9 mouse cellular contexts compared by ENCODE assay signal in the genomic region with DNA sequence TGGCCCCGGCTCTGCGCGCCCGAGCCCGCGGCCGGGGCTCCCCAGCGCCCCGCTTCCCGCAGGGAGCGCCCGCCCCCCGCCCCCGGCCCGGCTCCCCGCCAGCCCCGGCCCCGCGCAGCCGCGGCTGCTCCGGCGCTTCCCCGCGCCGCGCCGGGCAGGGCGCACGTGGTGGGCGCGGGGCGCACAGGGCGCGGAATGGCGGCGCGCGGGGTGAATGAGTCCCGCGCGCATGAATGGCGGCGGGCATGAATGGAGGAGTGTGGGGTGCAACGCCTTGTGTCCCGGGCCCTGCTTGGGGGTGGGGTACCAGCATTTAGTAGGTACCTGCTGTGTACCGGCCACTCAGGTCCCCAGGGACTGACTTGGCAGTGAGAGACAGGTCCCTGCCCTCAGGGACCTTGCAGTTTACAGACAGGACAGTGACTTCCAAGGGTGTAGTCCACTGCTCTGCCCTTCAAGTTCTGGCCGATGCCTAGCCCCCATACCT. TPM values are rescaled to one million over a fixed set of nuclear protein-coding genes. Genes with fewer than 3 reads are reported as not detected.
DNase-seq lines count a peak whose midpoint lies in the region; ATAC-seq and TF ChIP-seq lines count a peak whose summit lies in the region.
"Had no signal": no experiment of that assay in that cellular context is flagged by ENCODE, and none has a peak within 500 bp of the region (broad histone marks: within the 10 kb centered on the region; RNA-seq: fewer than 3 reads in every experiment).

Gene Begain (minus strand): TSS at position 51 of the 487 bp plus-strand sequence.

- no peaks in the 10 kb centered on the region for H3K36me3 ChIP-seq in hindbrain, postnatal 0 days (ENCODE audit: insufficient read depth, low read length)

- no peak for DNase-seq in frontal cortex, adult 2 months (ENCODE audit: extremely low spot score in 1 of 2, low spot score in 1 of 2)
- no peak for DNase-seq in frontal cortex, postnatal 14 days (ENCODE audit: low spot score in 2 of 2)
- DNase-seq in spleen, adult 18-20 months = peak; percentile 31 to 35
- DNase-seq in spleen, postnatal 14 days (ENCODE audit: low spot score in 2 of 2) = no peak
- peak; percentile 56 for DNase-seq in hindbrain, postnatal 0 days (ENCODE audit: low spot score)
- peak; percentile 18 for DNase-seq in mesoderm, embryonic 11.5 days (ENCODE audit: low read depth, low spot score)
- DNase-seq in natural killer cell, adult 2 months (ENCODE audit: low spot score in 2 of 2) = no peak
- no peak for DNase-seq in gastrocnemius, postnatal 25 days

- peak within 1 kb of the TSS; percentile 92 for H3K4me2 ChIP-seq in hindbrain, postnatal 0 days (ENCODE audit: low read depth, low read length)

- ATAC-seq in hindbrain, postnatal 0 days = peak; percentile 76

- H3K9me3 ChIP-seq in hindbrain, postnatal 0 days (ENCODE audit: low read length) = no peaks in the 10 kb centered on the region

- peak within 1 kb of the TSS; percentile 74 for H3K27ac ChIP-seq in hindbrain, postnatal 0 days
- H3K27ac ChIP-seq: macrophage had no signal

- H3K4me1 ChIP-seq in hindbrain, postnatal 0 days (ENCODE audit: insufficient read depth, low read length) = peaks cover 7% of the 10 kb centered on the region

- TF ChIP-seq CTCF in hindbrain, postnatal 0 days (IDR thresholded peaks at IDR 0.05; ENCODE audit: low read depth) = no peak

- peak within 1 kb of the TSS; percentile 67 for H3K9ac ChIP-seq in hindbrain, postnatal 0 days (replicated peaks; ENCODE audit: low read length)

- H3K27me3 ChIP-seq in hindbrain, postnatal 0 days (ENCODE audit: insufficient read depth, low read length) = no peaks in the 10 kb centered on the region

- 2% methylated on average over 28 of the region's 48 CpGs for WGBS in hindbrain, postnatal 0 days

- H3K4me3 ChIP-seq in hindbrain, postnatal 0 days (ENCODE audit: low read length) = peak within 1 kb of the TSS; percentile 62

RNA-seq across cellular contexts. Expression of gene Begain, which starts in this region (rescaled TPM):
- polyA plus RNA-seq in frontal cortex, adult 2 months (2012; rRNA removed) = 153 and 154 TPM in 2 replicates
- total RNA-seq in hindbrain, postnatal 0 days (2014; rRNA removed) = 60.4 and 76.9 TPM in 2 replicates
- polyA plus RNA-seq in hindbrain, postnatal 0 days (2015; fragmentation: Nextera tagmentation; extraction: Ambion mirVana) = 20.2 and 22.4 TPM in 2 replicates
- total RNA-seq in gastrocnemius, postnatal 25 days (2021) = under 1 TPM; 0.43 to 0.69 TPM
- polyA plus RNA-seq: macrophage had no signal

Comparison
In these comparisons a context has a peak if more than half of its experiments do, and no peak if none do; other contexts are left out.
1. RNA of gene Begain (total RNA-seq): 60.4 to 76.9 TPM in hindbrain, postnatal 0 days; 0.43 to 0.69 TPM in gastrocnemius, postnatal 25 days; every median in the first group is over 10 times any median in the second.
2. DNase-seq: peak in spleen, adult 18-20 months (2 of 2), hindbrain, postnatal 0 days (single experiment) and mesoderm, embryonic 11.5 days (single experiment); none in frontal cortex, adult 2 months (0 of 2), frontal cortex, postnatal 14 days (0 of 2), spleen, postnatal 14 days (0 of 2), natural killer cell, adult 2 months (0 of 2) and gastrocnemius, postnatal 25 days (single experiment).